In genomic region chr9:68791982-68792540, GRCm38 (mm10) we compare ENCODE assay signal across 9 mouse cellular contexts.
DNase-seq lines count a peak whose midpoint lies in the region; ATAC-seq and TF ChIP-seq lines count a peak whose summit lies in the region.
"Had no signal": no experiment of that assay in that cellular context is flagged by ENCODE, and none has a peak within 500 bp of the region (broad histone marks: within the 10 kb centered on the region; RNA-seq: fewer than 3 reads in every experiment).

No protein-coding gene starts in this region.

- H3K27ac ChIP-seq in layer of hippocampus, adult 2 months: peak overlapping the region; percentile 41; the same call in 1 of the 2 replicates
- no peak overlapping the region; the same call in 1 of the 2 replicates for H3K27ac ChIP-seq in embryonic facial prominence, embryonic 10.5 days (replicated peaks)
- no peak overlapping the region for H3K27ac ChIP-seq in forebrain, embryonic 15.5 days (replicated peaks)

- 71% methylated on average over 16 of the region's 16 CpGs for WGBS in embryonic facial prominence, embryonic 10.5 days
- 15% methylated on average over 16 of the region's 16 CpGs for whole genome bisulfite sequencing in forebrain, embryonic 15.5 days

- no peak for DNase-seq in layer of hippocampus, adult 2 months (ENCODE audit: low spot score in 2 of 2)
- DNase-seq in layer of hippocampus, adult 11-12 months (ENCODE audit: low spot score): no peak
- DNase-seq in embryonic facial prominence, embryonic 10.5 days (ENCODE audit: low spot score): peak; percentile 29
- DNase-seq in kidney, adult 18-20 months: no peak
- DNase-seq in natural killer cell, adult 2 months (ENCODE audit: low spot score in 2 of 2): no peak
- DNase-seq: kidney, postnatal 25 days; thymus, postnatal 36 days had no signal

- no peak for TF ChIP-seq CTCF in layer of hippocampus, adult 2 months (conservative IDR thresholded peaks at IDR 0.05)

- H3K4me2 ChIP-seq in forebrain, embryonic 15.5 days (replicated peaks): peak overlapping the region; percentile 38
- H3K4me2 ChIP-seq in myocyte (ENCODE audit: low read depth): peak overlapping the region; percentile 38

- no peaks in the 10 kb centered on the region for H3K36me3 ChIP-seq in embryonic facial prominence, embryonic 10.5 days (replicated peaks)
- no peaks in the 10 kb centered on the region for H3K36me3 ChIP-seq in forebrain, embryonic 15.5 days
- H3K36me3 ChIP-seq in myocyte (ENCODE audit: control insufficient read depth, insufficient read depth): no peaks in the 10 kb centered on the region

- ATAC-seq in forebrain, embryonic 15.5 days (replicated peaks): peak; percentile 58; the same call in 1 of the 2 replicates

- H3K9me3 ChIP-seq in embryonic facial prominence, embryonic 10.5 days: no peaks in the 10 kb centered on the region
- no peaks in the 10 kb centered on the region for H3K9me3 ChIP-seq in forebrain, embryonic 15.5 days

- no peaks in the 10 kb centered on the region for H3K79me2 ChIP-seq in myocyte (ENCODE audit: control insufficient read depth, insufficient read depth)

- H3ac ChIP-seq in myocyte (ENCODE audit: control insufficient read depth, insufficient read length): no peak overlapping the region

- TF ChIP-seq POLR2A in myocyte (IDR thresholded peaks at IDR 0.05; ENCODE audit: insufficient read length, low read depth): no peak

- 0 out of 2 replicates have a peak, but pooled peaks cover 7% of the 10 kb centered on the region for H3K27me3 ChIP-seq in embryonic facial prominence, embryonic 10.5 days (replicated peaks; ENCODE audit: low read depth, poor library complexity, severe bottlenecking)
- H3K27me3 ChIP-seq in forebrain, embryonic 15.5 days: peaks cover 2% of the 10 kb centered on the region; the same call in 1 of the 2 replicates
- H3K27me3 ChIP-seq in myocyte (ENCODE audit: control insufficient read depth, insufficient read depth, insufficient read length): no peaks in the 10 kb centered on the region

- H3K4me1 ChIP-seq in embryonic facial prominence, embryonic 10.5 days: peaks cover 31% of the 10 kb centered on the region
- H3K4me1 ChIP-seq in forebrain, embryonic 15.5 days: peaks cover 16% of the 10 kb centered on the region

- no peak overlapping the region for H3K9ac ChIP-seq in forebrain, embryonic 15.5 days (replicated peaks)

- peak overlapping the region; percentile 45 for H3K4me3 ChIP-seq in layer of hippocampus, adult 2 months
- H3K4me3 ChIP-seq in embryonic facial prominence, embryonic 10.5 days: no peak overlapping the region
- H3K4me3 ChIP-seq in forebrain, embryonic 15.5 days: peak overlapping the region; percentile 22
- no peak overlapping the region for H3K4me3 ChIP-seq in myocyte

TF ChIP-seq in myocyte, 11 proteins besides CTCF, POLR2A, EP300 and RAD21:
- no peak for TF ChIP-seq CEBPB (IDR thresholded peaks at IDR 0.05; ENCODE audit: insufficient read depth, poor library complexity, severe bottlenecking)
- TF ChIP-seq TCF3 (IDR thresholded peaks at IDR 0.05; ENCODE audit: insufficient read length, low read depth): no peak
- no peak for TF ChIP-seq MAX (IDR thresholded peaks at IDR 0.05; ENCODE audit: low read depth)
- no peak for TF ChIP-seq USF1 (IDR thresholded peaks at IDR 0.05; ENCODE audit: low read depth)
- TF ChIP-seq SRF (IDR thresholded peaks at IDR 0.05; ENCODE audit: control insufficient read depth, insufficient read length, low read depth): no peak
- TF ChIP-seq TCF12 (IDR thresholded peaks at IDR 0.05; ENCODE audit: insufficient read depth, poor library complexity, severe bottlenecking): no peak
- no peak for TF ChIP-seq POLR2AphosphoS2 (IDR thresholded peaks at IDR 0.05; ENCODE audit: insufficient read length, low read depth)
- TF ChIP-seq MYOD1 (IDR thresholded peaks at IDR 0.05; ENCODE audit: control insufficient read depth in 1 of 3, insufficient read length in 2 of 3, low read depth in 2 of 3): no peak
- no peak for TF ChIP-seq MYOG (IDR thresholded peaks at IDR 0.05; ENCODE audit: control insufficient read depth in 1 of 3, insufficient read depth in 1 of 3, insufficient read length in 2 of 3, low read depth in 2 of 3)
- TF ChIP-seq REST (IDR thresholded peaks at IDR 0.05; ENCODE audit: insufficient read depth, insufficient read length): no peak

Comparison
In these comparisons a context has a peak if more than half of its experiments do, and no peak if none do; other contexts are left out.
1. H3K4me3 ChIP-seq: peak in layer of hippocampus, adult 2 months (single experiment) and forebrain, embryonic 15.5 days (single experiment); none in embryonic facial prominence, embryonic 10.5 days (single experiment) and myocyte (single experiment).